Mouse (Mus musculus) lung, postnatal 36 days (tissue): ENCODE data around the gene Spsb2.
"Not testable (repeated sequence)": the region's sequence is repeated elsewhere in the genome, so short reads cannot be mapped to it uniquely, and the experiment has no call there.

Experiments used
- DNase-seq: peaks from one replicate; pipeline ENCODE4 v3.0.0; 2022; ENCODE audit warnings: mixed read lengths

The Spsb2 gene

DNA sequence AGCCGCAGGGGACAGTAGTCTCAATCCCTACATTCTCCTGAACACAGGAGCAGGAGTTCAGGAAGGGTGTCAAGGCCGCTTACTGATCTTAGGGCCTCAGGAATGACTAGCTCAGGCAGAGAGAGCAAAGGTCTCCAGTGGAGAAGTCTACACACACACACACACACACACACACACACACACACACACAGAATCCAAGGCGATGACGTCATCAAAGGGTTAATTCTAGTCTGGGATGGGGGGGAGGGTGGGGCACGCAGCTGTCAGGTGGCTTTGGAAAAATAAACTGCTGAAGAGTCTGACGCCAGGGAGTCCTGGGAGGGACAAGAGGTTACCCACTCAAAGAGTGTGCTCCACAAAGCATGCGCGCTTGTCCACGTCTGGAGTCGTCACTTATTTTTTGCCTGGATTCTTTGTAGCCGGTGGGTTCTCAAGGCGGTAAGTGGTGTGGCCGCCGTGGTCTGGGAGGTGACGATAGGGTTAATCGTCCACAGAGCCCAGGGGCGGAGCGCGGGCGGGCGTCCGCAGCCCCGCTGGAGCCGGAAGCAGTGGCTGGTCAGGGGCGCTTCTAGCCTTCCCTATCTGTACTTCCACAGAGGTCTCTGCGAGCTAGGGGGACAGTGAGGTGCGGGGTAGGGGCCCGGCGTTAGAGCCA is at the start of gene Spsb2:
Gene Spsb2 (plus strand): TSS at position 304 of the 655 bp plus-strand sequence.
- DNase-seq = peak; percentile 81

GRCm38 (mm10) chr6:124758849-124759232 is 49.6 kb upstream of the Spsb2 start:
- no peak for DNase-seq

GRCm38 (mm10) chr6:124759259-124759658 is 49.2 kb upstream of the Spsb2 start:
- DNase-seq = peak; percentile 95

DNA sequence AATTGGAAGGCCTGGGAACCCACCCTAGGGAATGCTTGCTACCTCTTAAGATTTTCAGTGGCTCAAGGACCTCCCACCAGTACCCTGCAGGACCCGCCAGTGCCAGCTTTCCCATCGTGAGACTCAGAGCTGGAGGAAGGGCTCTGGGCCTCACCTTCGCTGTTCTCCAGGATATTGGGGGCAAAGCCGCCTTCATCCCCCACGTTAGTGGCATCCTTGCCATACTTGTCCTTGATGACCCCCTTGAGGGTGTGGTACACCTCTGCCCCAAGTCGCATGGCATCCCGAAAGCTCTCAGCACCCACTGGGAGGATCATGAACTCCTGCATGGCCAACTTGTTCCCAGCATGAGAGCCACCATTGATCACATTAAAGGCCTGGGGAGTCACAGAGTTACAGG is 42.5 kb upstream of the Spsb2 start:
- DNase-seq = no peak

GRCm38 (mm10) chr6:124767536-124767919 is 40.9 kb upstream of the Spsb2 start:
- no peak for DNase-seq

DNA sequence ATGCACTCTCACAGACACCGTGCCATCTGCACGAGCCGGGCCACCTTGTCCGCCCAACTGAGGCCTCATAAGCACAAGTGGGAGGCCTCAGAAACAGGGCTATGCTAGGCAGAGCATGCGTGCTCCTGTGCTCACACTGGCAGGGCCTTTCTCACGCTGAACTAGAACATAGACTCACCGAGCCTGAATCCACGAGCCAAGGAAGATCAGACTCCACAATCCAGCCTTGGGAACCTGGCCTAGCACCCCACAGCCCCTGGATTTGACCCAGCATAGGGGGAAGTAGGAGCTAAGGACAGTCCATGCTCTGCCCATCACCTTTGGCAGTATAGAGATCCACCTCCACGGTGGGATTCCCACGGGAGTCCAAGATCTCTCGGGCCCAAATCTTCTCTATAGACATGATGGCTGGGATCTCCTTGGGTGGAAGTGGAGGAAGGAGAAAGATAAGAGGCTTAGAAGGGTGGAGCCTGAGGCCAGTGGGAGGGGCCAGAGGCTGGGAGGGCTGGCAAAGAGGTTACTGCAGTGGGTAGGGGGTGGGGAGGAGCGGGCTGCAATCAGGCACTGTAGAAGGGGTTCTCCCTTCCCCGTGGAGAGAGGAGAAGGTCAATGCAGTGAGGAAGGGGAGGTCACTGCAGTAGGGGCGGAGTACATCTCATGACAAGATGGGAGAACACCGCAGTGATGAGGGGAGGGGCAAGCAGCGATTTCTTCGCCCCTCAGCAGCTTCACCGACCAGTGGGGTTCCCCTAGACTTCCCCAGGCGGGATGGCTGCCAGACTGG is 40.3 kb upstream of the Spsb2 start:
- no peak for DNase-seq

GRCm38 (mm10) chr6:124768704-124769044 is 39.8 kb upstream of the Spsb2 start:
- no peak for DNase-seq

DNA sequence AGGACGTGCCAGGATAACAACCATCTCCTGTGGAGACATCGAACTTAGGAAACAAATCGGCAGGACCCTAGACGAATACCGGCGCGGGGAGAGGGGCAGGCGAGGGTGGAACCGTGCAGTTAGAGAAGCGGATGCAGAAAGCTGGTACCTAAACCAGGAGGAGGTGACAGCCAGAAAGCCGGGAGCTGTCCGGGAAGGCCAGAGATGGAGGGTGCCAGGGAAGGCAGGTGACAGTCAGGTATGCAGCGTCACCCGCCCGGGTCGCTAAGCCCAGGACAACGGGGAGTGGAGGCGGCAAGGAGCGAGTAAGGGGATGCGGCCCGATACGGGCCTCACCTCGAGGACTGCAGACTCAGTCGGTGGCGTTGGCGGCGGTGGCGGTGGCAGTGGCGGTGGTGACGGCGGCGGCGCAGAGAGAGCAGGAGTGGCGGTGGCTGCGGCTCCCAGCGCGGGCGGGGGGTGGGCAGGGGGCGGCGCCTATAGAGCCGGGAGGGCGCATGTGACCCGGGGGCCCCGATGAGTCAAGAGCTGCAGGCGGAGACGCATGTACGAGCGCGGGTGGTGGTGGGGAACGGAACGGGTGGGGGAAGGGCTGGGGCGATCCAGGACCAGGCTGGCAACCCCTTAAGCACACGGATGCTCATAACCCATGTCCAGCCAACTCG is 39.2 kb upstream of the Spsb2 start, which contains the start of gene Eno2:
Gene Eno2 (minus strand): TSS at position 573 of the 665 bp plus-strand sequence.
- no peak for DNase-seq

GRCm38 (mm10) chr6:124770013-124770412 is 38.4 kb upstream of the Spsb2 start:
- DNase-seq = no peak

DNA sequence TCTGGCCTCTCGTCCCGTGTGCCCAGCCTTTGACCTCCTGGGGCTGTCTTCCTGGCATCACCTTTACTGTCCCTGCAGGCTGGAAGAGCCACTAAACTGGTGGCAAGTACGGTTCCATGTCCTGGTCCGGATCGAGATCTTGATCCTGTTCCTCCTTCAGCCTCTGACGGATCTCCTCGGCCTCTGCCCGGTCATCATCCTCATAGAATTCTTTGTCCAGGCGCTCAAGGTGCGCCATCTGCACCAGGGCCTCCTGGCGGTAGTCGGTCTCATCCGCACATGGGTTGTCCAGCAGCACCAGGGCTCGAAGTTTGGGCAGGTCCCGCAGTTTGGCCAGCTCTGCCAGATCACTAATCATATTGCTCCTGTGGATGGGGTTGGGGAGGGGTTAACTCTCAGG is 38.0 kb upstream of the Spsb2 start:
- no peak for DNase-seq

GRCm38 (mm10) chr6:124779222-124779983 is 29.1 kb upstream of the Spsb2 start, which contains the start of gene Lrrc23:
Gene Lrrc23 (minus strand): TSS chr6:124779727.
- DNase-seq = peak; percentile 82

- peak; percentile 50 for DNase-seq
These were observed 28.5 kb upstream of the Spsb2 start for GRCm38 (mm10) chr6:124779984-124780416.

GRCm38 (mm10) chr6:124780917-124781316 is 27.5 kb upstream of the Spsb2 start:
- DNase-seq = no peak

DNA sequence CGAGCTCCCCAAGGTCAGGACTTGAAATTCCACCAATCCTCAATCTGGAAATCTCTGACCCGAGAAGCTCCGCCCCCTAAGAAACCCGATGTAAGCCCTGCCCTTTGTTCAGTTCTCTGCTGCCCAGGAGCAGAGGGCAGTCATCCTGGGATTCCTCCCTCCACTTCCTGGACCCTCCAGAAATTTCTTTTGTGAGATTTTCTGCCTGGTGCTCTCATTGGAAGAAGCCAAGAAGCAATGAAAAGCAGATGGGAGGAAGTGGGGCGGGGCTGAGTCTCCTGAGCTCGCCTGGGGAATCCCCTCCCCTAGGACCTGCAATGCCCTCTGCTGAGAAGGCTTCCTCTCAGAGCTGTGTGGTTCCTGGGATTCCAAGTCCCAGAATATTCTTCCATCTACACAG is 26.0 kb upstream of the Spsb2 start:
- peak; percentile 65 for DNase-seq

DNA sequence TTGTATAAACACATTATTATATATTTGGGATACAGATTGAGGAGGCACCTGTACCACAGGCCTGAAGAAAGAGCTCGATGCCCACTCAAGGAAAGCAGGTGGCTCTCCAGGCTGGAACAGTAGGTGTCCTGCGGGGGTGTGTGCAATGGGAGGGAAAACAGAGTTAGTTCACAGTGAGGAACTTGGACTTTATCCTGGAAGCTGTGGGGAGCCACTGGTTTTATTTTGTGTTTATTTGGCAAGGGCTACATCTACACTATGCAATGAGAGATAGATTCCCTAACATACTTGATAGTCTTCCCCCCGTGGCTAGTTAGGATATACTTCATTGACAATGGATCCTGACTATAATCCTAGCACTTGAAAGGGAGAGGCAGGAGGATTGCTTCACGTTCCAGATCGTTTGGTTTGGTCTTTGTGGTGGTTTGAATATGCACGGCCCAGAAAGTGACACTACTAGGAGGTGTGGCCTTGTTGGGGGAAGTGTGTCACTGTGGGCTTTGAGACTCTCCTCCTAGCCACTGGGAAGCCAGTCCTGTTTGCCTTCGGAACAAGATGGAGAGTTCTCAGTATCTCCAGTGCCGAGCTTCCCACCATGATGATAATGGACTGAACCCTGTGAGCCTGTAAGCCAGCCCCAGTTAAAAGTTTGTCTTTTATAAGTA is 21.6 kb upstream of the Spsb2 start:
- DNase-seq = no peak

- DNase-seq = no peak
These were observed 20.7 kb upstream of the Spsb2 start for GRCm38 (mm10) chr6:124787722-124788121.

- no peak for DNase-seq
These were observed 18.9 kb upstream of the Spsb2 start for GRCm38 (mm10) chr6:124789519-124789918.

- no peak for DNase-seq
These were observed 18.3 kb upstream of the Spsb2 start for GRCm38 (mm10) chr6:124790121-124790520.

DNA sequence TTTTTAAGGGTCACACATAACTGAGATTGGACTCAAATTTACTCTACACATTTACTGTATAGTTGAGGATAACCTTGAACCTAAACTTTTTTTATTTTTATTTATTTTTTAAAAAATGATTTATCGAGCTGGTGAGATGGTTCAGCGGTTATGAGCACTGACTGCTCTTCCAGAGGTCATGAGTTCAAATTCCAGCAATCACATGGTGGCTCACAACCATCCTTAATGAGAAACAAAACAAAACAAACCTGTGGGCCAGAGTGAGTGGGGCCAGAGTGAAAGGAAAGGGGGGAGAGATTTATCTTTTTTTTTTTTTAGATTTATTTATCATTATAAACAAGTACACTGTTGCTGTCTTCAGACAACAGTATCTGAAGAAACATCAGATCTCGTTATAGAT is 16.6 kb upstream of the Spsb2 start:
- DNase-seq = no peak

DNA sequence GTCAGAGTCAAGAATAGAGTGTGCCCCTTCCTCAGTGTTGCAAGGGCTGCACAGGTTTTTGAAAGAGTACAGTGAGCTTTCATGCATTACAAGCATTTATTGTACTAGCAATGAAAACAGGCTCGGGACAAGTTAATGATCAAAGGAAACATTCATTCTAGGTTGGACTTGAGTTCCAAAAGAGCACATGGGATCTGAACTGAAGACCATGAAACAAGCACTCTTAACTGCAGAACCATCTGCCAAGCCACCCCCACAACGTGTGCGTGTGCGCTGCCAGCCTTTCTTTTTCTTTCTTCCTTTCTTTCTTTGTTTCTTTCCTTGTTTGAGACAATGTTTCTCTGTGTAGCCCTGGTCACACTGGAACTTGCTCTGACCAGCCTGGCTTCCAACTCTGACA is 12.7 kb upstream of the Spsb2 start:
- no peak for DNase-seq

- no peak for DNase-seq
These were observed 12.3 kb upstream of the Spsb2 start for GRCm38 (mm10) chr6:124796200-124796599.

DNA sequence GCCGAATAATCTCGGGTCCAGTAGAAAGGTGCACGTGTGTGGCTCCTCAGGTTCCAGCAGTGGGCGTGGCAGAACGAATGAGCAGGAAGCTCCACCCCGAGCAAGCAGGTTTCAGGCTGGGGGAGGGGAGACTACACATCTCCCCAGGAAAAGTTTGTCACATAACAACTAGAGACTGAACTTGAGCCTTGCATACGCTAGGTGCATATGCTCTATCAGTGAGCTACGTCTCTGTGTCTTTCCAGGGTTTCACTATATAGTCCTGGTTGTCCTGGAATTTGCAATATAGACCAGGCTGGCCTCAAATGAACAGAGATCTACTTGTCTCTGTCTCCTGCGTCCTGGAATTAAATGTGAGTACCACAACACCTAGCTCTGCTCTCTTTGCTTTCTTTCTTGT is 6.1 kb upstream of the Spsb2 start:
- not testable (repeated sequence) for DNase-seq
